Mouse (Mus musculus) embryonic facial prominence, embryonic 14.5 days (tissue): ENCODE data around the gene Ccdc142. TPM values are rescaled to one million over a fixed set of nuclear protein-coding genes. Genes with fewer than 3 reads are reported as not detected.

Source experiments
- ATAC-seq: fragments of 200-750 bp; cut with Nextera tagmentation; 2 replicates; pipeline ENCODE4 v1.8.0; 2017; ENCODE audit warnings: low read depth, moderate number of reproducible peaks, moderate TSS enrichment
- DNase-seq: peaks from one replicate; pipeline ENCODE4 v3.0.0-alpha.2; 2015; ENCODE audit warnings: low spot score
- H3K27ac ChIP-seq: fragments of 300-500 bp; sonication (generic); replicated peaks from 2 replicates; pipeline ENCODE4 v1.5.1; 2014; ENCODE audit warnings: low read depth, mild to moderate bottlenecking, low read length, moderate library complexity
- H3K27me3 ChIP-seq: fragments of 300-500 bp; sonication (generic); replicated peaks from 2 replicates; pipeline ENCODE4 v1.6.1; 2014; ENCODE audit warnings: low read length; ENCODE audit not compliant: control insufficient read depth, insufficient read depth
- H3K36me3 ChIP-seq: fragments of 300-500 bp; sonication (generic); 2 replicates; pipeline ENCODE4 v1.6.1; 2014; ENCODE audit warnings: low read length, mixed read lengths; ENCODE audit not compliant: control insufficient read depth, insufficient read depth
- H3K4me1 ChIP-seq: fragments of 300-500 bp; sonication (generic); 2 replicates; pipeline ENCODE4 v1.6.1; 2014; ENCODE audit warnings: antibody characterized with exemption, low read length; ENCODE audit not compliant: control insufficient read depth, insufficient read depth
- H3K4me2 ChIP-seq: fragments of 300-500 bp; sonication (generic); 2 replicates; pipeline ENCODE4 v1.6.1; 2014; ENCODE audit warnings: low read depth, mild to moderate bottlenecking, low read length, moderate library complexity, mixed read lengths
- H3K4me3 ChIP-seq: fragments of 300-500 bp; sonication (generic); 2 replicates; pipeline ENCODE4 v1.5.1; 2014; ENCODE audit warnings: low read depth, mild to moderate bottlenecking, low read length
- H3K9ac ChIP-seq: fragments of 300-500 bp; sonication (generic); 2 replicates; pipeline ENCODE4 v1.6.1; 2014; ENCODE audit warnings: low read depth, mild to moderate bottlenecking, low read length, moderate library complexity, mixed read lengths
- H3K9me3 ChIP-seq: fragments of 300-500 bp; sonication (generic); 2 replicates; pipeline ENCODE4 v1.6.1; 2016; ENCODE audit warnings: low read length; ENCODE audit not compliant: control insufficient read depth
- WGBS: fragments of 180-500 bp; shearing (Covaris S2); extraction: QIAGEN DNeasy Blood & Tissue Kit; methylation state at CpG from one replicate; pipeline ENCODE4 v1.1.7; 2014; 5-methylcytosine and 5-hydroxymethylcytosine counted together
- microRNA counts: library from miRNA; unstranded; fragments of <30 nt; microRNA quantifications from one replicate; lab custom pipeline; 2017
- microRNA-seq: library from miRNA; unstranded; fragments of <30 nt; microRNA quantifications from one replicate; pipeline ENCODE4, GENCODE M21; 2016; ENCODE audit warnings: borderline number of aligned reads
- polyA plus RNA-seq: library from polyadenylated mRNA; unstranded; fragments of >200 nt; fragmentation: Nextera tagmentation; extraction: Ambion mirVana; gene quantifications from 2 replicates; pipeline ENCODE4 v1.2.1, GENCODE M21; 2014

Gene Ccdc142
- polyA plus RNA-seq, 1 experiment from 2014 or later = 3.4 TPM

DNA sequence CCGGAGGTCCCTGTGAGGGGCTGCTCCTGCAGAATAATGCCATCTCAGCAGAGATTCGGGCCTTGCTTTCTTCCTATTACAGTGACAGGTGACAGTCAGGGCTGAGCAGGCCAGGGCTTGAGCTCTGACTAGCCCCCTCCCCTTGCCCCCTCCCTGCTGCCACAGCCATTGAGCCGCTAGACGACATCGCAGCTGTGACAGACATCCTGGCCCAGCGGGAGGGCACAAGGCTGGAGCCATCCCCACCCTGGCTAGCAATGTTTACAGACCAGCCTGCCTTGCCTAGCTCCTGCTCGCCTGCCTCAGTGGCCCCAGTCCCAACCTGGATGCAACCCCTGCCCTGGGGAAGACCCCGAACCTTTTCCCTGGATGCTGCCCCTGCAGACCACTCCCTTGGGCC lies 50.3 kb downstream of the Ccdc142 start:
- H3K36me3 ChIP-seq = peaks cover 60% of the 10 kb centered on the region
- WGBS = 50% methylated on average over 4 of the region's 8 CpGs

GRCm38 (mm10) chr6:83153038-83153437 lies 51.6 kb downstream of the Ccdc142 start:
- no peaks in the 10 kb centered on the region for H3K4me1 ChIP-seq
- no peaks in the 10 kb centered on the region for H3K9me3 ChIP-seq
- H3K4me2 ChIP-seq = no peak overlapping the region
- no peak for ATAC-seq
- no peak overlapping the region for H3K27ac ChIP-seq
- H3K4me3 ChIP-seq = no peak overlapping the region
- peaks cover 48% of the 10 kb centered on the region for H3K36me3 ChIP-seq
- WGBS = 78% methylated on average over 9 of the region's 12 CpGs
- no peaks in the 10 kb centered on the region for H3K27me3 ChIP-seq
- no peak overlapping the region for H3K9ac ChIP-seq
- DNase-seq = no peak

More for the DNA sequence above, 50.3 kb downstream of the Ccdc142 start:
- Histone ChIP-seq H3K9ac (no peak overlapping the region), H3K27ac (no peak overlapping the region), H3K4me1 (no peaks in the 10 kb centered on the region), H3K4me3 (no peak overlapping the region), H3K4me2 (no peak overlapping the region), H3K27me3 (no peaks in the 10 kb centered on the region), H3K9me3 (no peaks in the 10 kb centered on the region)
- DNase-seq (no peak), ATAC-seq (no peak)

DNA sequence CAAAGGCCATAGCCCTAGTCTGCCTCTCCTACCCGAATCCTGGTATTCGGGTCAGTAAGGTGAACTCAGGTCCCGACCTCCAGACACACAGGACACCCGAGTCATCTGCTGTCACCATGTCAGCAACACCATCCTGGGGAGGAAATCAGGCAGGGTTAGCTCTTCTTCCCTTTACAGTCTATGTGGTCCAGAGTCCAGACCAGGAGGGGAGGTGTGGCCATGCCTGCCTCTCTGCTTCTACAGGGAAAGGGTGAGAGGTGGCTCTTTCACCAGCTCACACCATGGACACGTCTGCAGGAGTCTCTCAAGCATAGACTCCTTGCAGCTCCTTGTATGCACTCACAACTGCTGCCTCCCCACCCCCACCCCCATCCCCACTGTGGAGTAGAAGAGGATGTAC lies 52.1 kb downstream of the Ccdc142 start:
- ATAC-seq (no peak), DNase-seq (no peak)
- 74% methylated on average over 5 of the region's 5 CpGs for WGBS
- Histone ChIP-seq H3K4me1 (no peaks in the 10 kb centered on the region), H3K4me3 (no peak overlapping the region), H3K36me3 (peaks cover 43% of the 10 kb centered on the region), H3K27me3 (no peaks in the 10 kb centered on the region), H3K27ac (no peak overlapping the region), H3K4me2 (no peak overlapping the region), H3K9ac (no peak overlapping the region), H3K9me3 (no peaks in the 10 kb centered on the region)

- ATAC-seq (peak; percentile 31), DNase-seq (no peak)
These were observed 54.3 kb downstream of the Ccdc142 start for GRCm38 (mm10) chr6:83155552-83156238.

GRCm38 (mm10) chr6:83156259-83156684 lies 54.9 kb downstream of the Ccdc142 start, which contains the start of the genes Wdr54 and 1700003E16Rik:
Wdr54 (minus strand) TSS chr6:83156397.
1700003E16Rik (plus strand) TSS chr6:83156404.
- peaks cover 17% of the 10 kb centered on the region for H3K36me3 ChIP-seq
- H3K4me3 ChIP-seq = peak within 1 kb of the TSS; percentile 52
- H3K27ac ChIP-seq = no peak within 1 kb of the TSS
- DNase-seq (peak; percentile 90), ATAC-seq (peak; percentile 92)
- H3K27me3 ChIP-seq = peaks cover 13% of the 10 kb centered on the region
- peak within 1 kb of the TSS; percentile 55 for H3K9ac ChIP-seq
- H3K9me3 ChIP-seq = no peaks in the 10 kb centered on the region
- WGBS = 2% methylated on average over 32 of the region's 32 CpGs
- peak within 1 kb of the TSS; percentile 75 for H3K4me2 ChIP-seq
- no peaks in the 10 kb centered on the region for H3K4me1 ChIP-seq

More at GRCm38 (mm10) chr6:83155552-83156238, 54.3 kb downstream of the Ccdc142 start:
- no peaks in the 10 kb centered on the region for H3K4me1 ChIP-seq
- H3K27ac ChIP-seq = no peak overlapping the region
- H3K9ac ChIP-seq = peak overlapping the region; percentile 55
- H3K9me3 ChIP-seq = no peaks in the 10 kb centered on the region
- H3K4me3 ChIP-seq = peak overlapping the region; percentile 52
- whole genome bisulfite sequencing = 9% methylated on average over 23 of the region's 23 CpGs
- H3K27me3 ChIP-seq = peaks cover 7% of the 10 kb centered on the region
- peak overlapping the region; percentile 75 for H3K4me2 ChIP-seq
- H3K36me3 ChIP-seq = peaks cover 21% of the 10 kb centered on the region

MicroRNA genes within 50 kb of the gene (microRNA counts, 519-probe panel; counts per million panel counts)
- microRNA mmu-miR-3470a+mmu-miR-3470b (lab: Ali Mortazavi, UCI) = 1,561 counts per million, percentile 7 among the panel's probes with 10 or more counts

Small RNA genes within 50 kb of the gene (microRNA-seq; reads per million reads assigned to microRNA genes)
- not detected for gene Mir3470a

Other genes starting within 250 kb of the Ccdc142 start
- gene Sema4f, start 161.8 kb upstream of the Ccdc142 start, polyA plus RNA-seq = 2.1 and 3.5 TPM in 2 replicates
- 0.28 and 0.65 TPM in 2 replicates for gene M1ap, start 154.7 kb upstream of the Ccdc142 start, polyA plus RNA-seq
- 6.7 and 8.7 TPM in 2 replicates for gene Dok1, start 68.1 kb upstream of the Ccdc142 start, polyA plus RNA-seq
- 19.7 and 21.4 TPM in 2 replicates for gene Loxl3, start 67.4 kb upstream of the Ccdc142 start, polyA plus RNA-seq
- 118 and 121 TPM in 2 replicates for gene Aup1, start 47.1 kb upstream of the Ccdc142 start, polyA plus RNA-seq
- gene Htra2, start 46.3 kb upstream of the Ccdc142 start, polyA plus RNA-seq = 43.0 and 46.3 TPM in 2 replicates
- gene Dqx1, start 43.8 kb upstream of the Ccdc142 start, polyA plus RNA-seq = 0.65 and 0.67 TPM in 2 replicates
- 2.9 and 3.4 TPM in 2 replicates for gene Tlx2, start 31.3 kb upstream of the Ccdc142 start, polyA plus RNA-seq
- gene Pcgf1, start 23.7 kb upstream of the Ccdc142 start, polyA plus RNA-seq = 22.6 and 25.8 TPM in 2 replicates
- gene Lbx2, start 15.2 kb upstream of the Ccdc142 start, polyA plus RNA-seq = 0.71 and 0.87 TPM in 2 replicates
- 2.1 TPM in 2 replicates for gene Gm42688, start within 50 bp of the Ccdc142 start, polyA plus RNA-seq
- 136 and 145 TPM in 2 replicates for gene Mrpl53, start 7.4 kb downstream of the Ccdc142 start, polyA plus RNA-seq
- gene Mogs, start 13.9 kb downstream of the Ccdc142 start, polyA plus RNA-seq = 48.7 and 49.3 TPM in 2 replicates
- 61.8 and 82.1 TPM in 2 replicates for gene Wbp1, start 20.0 kb downstream of the Ccdc142 start, polyA plus RNA-seq
- gene Ino80b, start 23.8 kb downstream of the Ccdc142 start, polyA plus RNA-seq = 13.6 and 14.1 TPM in 2 replicates
- gene Rtkn, start 33.9 kb downstream of the Ccdc142 start, polyA plus RNA-seq = 25.8 and 30.4 TPM in 2 replicates
- 5.8 and 7.0 TPM in 2 replicates for gene Wdr54, start 54.8 kb downstream of the Ccdc142 start, polyA plus RNA-seq
- gene 1700003E16Rik, start 54.8 kb downstream of the Ccdc142 start, polyA plus RNA-seq = 3.1 and 6.3 TPM in 2 replicates
- 84.5 and 101 TPM in 2 replicates for gene Dctn1, start 64.3 kb downstream of the Ccdc142 start, polyA plus RNA-seq
- gene Slc4a5, start 118.2 kb downstream of the Ccdc142 start, polyA plus RNA-seq = 0.47 and 0.57 TPM in 2 replicates
- gene Mthfd2, start 224.3 kb downstream of the Ccdc142 start, polyA plus RNA-seq = 34.6 and 40.8 TPM in 2 replicates
- 80.3 and 80.7 TPM in 2 replicates for gene Mob1a, start 224.4 kb downstream of the Ccdc142 start, polyA plus RNA-seq
- 135 and 154 TPM in 2 replicates for gene Bola3, start 247.5 kb downstream of the Ccdc142 start, polyA plus RNA-seq